Mouse (Mus musculus) monocyte, adult 5-6 weeks (primary cell): Measurements from ENCODE around the gene 2310034C09Rik. TPM values are rescaled to one million over a fixed set of nuclear protein-coding genes. Genes with fewer than 3 reads are reported as not detected.
"Not testable (repeated sequence)": the region's sequence is repeated elsewhere in the genome, so short reads cannot be mapped to it uniquely, and the experiment has no call there.

Experiments
- ATAC-seq: fragments of 153-309, 156-312 bp; replicated peaks from 2 replicates; pipeline ENCODE4 v1.8.0; 2017; ENCODE audit warnings: mild to moderate bottlenecking; ENCODE audit not compliant: low TSS enrichment, insufficient number of reproducible peaks, severe bottlenecking, poor library complexity, low FRiP score
- total RNA-seq: library from RNA; stranded (forward); fragments of 200-1000, 200-491, 200-594 nt; gene quantifications from 3 replicates; pipeline ENCODE4 v1.2.3, GENCODE M21; 2017

The 2310034C09Rik gene
- total RNA-seq = not detected in 3 replicates

GRCm38 (mm10) chr16:88758547-88758946 lies at the start of gene 2310034C09Rik:
Gene 2310034C09Rik, plus strand, starts transcription at chr16:88758847.
- not testable (repeated sequence) for ATAC-seq

GRCm38 (mm10) chr16:88710757-88711156 lies 47.9 kb upstream of the 2310034C09Rik start:
- no peak for ATAC-seq

DNA sequence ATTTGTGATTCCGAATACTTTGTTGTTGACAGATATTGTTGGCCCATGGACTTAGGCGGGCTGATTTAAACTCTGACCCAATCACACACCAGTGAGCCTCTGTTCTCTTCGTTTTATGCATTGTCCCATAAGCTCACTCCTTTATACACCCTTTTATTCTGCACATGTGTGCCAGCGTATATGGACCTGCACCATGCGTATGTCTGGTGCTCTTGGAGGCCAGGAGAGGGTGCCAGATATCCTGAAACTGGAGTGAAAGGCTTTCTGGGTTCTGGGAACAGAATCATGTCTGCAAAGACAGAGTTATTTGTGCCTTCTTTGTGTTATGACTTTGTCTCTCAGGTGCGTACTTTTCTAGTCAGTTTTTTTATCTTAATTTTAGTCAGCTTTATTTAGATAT lies 47.4 kb upstream of the 2310034C09Rik start:
- ATAC-seq = no peak

- no peak for ATAC-seq
Measured at GRCm38 (mm10) chr16:88716549-88716948, 42.1 kb upstream of the 2310034C09Rik start.

DNA sequence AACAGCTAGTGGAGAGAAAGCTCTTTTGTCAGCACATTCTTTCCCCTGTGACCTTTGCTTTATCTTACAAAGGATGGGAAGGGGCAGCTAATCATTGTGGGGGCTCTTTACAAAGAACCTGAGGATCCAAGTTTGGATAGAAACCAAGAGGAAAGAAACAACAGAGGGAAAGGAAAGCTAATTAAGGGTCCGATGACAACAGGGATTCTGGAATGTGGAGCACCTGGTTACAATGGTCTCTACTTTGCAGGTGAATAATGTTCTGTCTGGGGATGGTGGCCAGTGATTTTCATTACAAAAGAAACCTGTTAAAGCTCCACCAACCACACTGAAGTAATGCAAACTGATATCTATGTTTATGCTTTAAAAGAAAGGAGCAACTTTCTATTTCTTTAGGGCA lies 38.6 kb upstream of the 2310034C09Rik start:
- ATAC-seq = no peak

GRCm38 (mm10) chr16:88728812-88729275 lies 29.8 kb upstream of the 2310034C09Rik start, which contains the start of gene Krtap13-1:
Gene Krtap13-1, plus strand, starts transcription at chr16:88728862.
- no peak for ATAC-seq

- ATAC-seq = no peak
Measured at GRCm38 (mm10) chr16:88735391-88735790, 23.3 kb upstream of the 2310034C09Rik start.

GRCm38 (mm10) chr16:88744750-88745340 lies 13.8 kb upstream of the 2310034C09Rik start:
- ATAC-seq = no peak

DNA sequence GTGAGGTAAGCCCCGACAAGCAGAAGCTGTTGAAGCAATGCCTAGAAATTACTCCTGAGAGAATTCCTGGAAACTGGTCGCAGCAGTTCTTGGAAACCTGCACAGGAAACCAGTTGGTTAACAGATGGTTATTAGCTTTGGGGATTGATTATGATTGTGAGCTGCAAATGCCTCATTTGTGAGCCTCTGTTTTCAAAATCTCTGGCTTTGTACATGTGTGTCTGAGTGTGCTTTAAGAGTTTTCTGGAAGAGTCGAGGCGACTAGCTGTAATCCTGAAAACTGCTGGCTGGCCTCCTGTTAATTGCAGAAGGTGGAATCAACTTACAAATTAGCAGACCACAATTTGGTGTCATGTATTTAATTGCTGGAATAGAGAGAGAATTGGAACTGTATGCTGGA lies 10.7 kb upstream of the 2310034C09Rik start:
- ATAC-seq = no peak

DNA sequence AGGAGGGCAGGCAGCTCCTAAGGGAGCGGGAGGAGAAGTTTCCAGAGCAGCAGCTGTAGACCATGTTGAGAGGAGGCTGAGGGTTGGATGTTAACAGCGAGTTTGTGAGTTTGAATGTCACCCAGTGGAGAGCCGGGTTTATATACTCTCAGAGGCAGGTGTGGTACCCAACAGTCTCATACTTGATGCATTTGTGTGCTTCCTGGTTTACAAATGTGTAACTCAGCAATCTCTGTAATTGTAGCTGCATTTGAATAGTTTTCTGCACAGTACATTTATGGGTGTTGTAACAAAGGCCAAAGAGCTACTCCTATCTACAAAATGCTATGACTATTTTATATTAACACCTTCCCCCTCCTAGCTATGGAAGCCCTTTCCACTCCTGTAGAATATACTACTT lies 7.1 kb upstream of the 2310034C09Rik start, which contains the start of gene Krtap13:
Krtap13 (minus strand) TSS at position 101 of the 400 bp plus-strand sequence.
- ATAC-seq = not testable (repeated sequence)

GRCm38 (mm10) chr16:88774106-88774505 lies 15.5 kb downstream of the 2310034C09Rik start, which contains the start of gene 2310057N15Rik:
Gene 2310057N15Rik, minus strand, starts transcription at chr16:88774206.
- no peak for ATAC-seq

GRCm38 (mm10) chr16:88777596-88777995 lies 18.9 kb downstream of the 2310034C09Rik start, which contains the start of gene Gm5965:
Gene Gm5965, plus strand, starts transcription at chr16:88777896.
- no peak for ATAC-seq

DNA sequence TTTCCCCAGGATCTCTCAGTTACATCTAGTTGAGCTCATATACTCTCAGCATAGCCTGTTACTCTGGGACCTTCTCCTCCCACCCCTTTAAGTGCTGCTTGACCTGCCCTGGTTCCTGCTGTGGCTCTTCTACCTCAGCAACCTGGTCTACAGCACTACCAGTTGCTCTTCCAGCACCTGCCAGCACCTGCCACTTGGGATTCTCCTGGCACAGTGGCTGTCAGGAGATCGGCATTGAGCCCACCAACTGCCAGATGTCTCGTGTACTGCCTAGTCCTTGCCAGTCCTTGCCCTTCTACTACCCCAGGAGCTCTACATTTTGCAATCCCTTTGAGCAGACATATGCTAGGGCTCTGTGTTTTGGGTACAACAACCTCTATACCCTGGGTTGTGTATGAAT lies 28.1 kb downstream of the 2310034C09Rik start:
- peak; percentile 31; the same call in 1 of the 2 replicates for ATAC-seq

Other genes with a start within 250 kb of the 2310034C09Rik start
- not detected in 3 replicates for gene Cldn8, start 195.7 kb upstream of the 2310034C09Rik start, total RNA-seq
- not detected in 3 replicates for gene Krtap24-1, start 146.6 kb upstream of the 2310034C09Rik start, total RNA-seq
- not detected in 3 replicates for gene 2310079G19Rik, start 131.2 kb upstream of the 2310034C09Rik start, total RNA-seq
- not detected in 3 replicates for gene Krtap26-1, start 111.1 kb upstream of the 2310034C09Rik start, total RNA-seq
- not detected in 3 replicates for gene Krtap27-1, start 87.2 kb upstream of the 2310034C09Rik start, total RNA-seq
- gene 2310061N02Rik, start 50.9 kb upstream of the 2310034C09Rik start, total RNA-seq = not detected in 3 replicates
- gene Krtap13-1, start 30.0 kb upstream of the 2310034C09Rik start, total RNA-seq = not detected in 3 replicates
- not detected in 3 replicates for gene Krtap13, start 7.2 kb upstream of the 2310034C09Rik start, total RNA-seq
- gene 2310057N15Rik, start 15.4 kb downstream of the 2310034C09Rik start, total RNA-seq = not detected in 3 replicates
- gene Gm5965, start 19.0 kb downstream of the 2310034C09Rik start, total RNA-seq = not detected in 3 replicates
- gene Gm20741, start 53.4 kb downstream of the 2310034C09Rik start, total RNA-seq = not detected in 3 replicates
- gene Krtap15, start 61.4 kb downstream of the 2310034C09Rik start, total RNA-seq = not detected in 3 replicates
- gene Krtap14, start 67.3 kb downstream of the 2310034C09Rik start, total RNA-seq = not detected in 3 replicates
- gene Krtap19-1, start 110.6 kb downstream of the 2310034C09Rik start, total RNA-seq = not detected in 3 replicates
- not detected in 3 replicates for gene Krtap19-2, start 115.4 kb downstream of the 2310034C09Rik start, total RNA-seq
- not detected in 3 replicates for gene Krtap19-3, start 119.2 kb downstream of the 2310034C09Rik start, total RNA-seq
- not detected in 3 replicates for gene Krtap19-4, start 126.2 kb downstream of the 2310034C09Rik start, total RNA-seq
- gene Krtap19-5, start 137.6 kb downstream of the 2310034C09Rik start, total RNA-seq = not detected in 3 replicates
- not detected in 3 replicates for gene Krtap19-9b, start 173.4 kb downstream of the 2310034C09Rik start, total RNA-seq
- not detected in 3 replicates for gene Krtap16-3, start 204.0 kb downstream of the 2310034C09Rik start, total RNA-seq